Mouse (Mus musculus): ENCODE data around the gene Pip4k2a.

GRCm38 (mm10) chr2:18884277-18884676 lies 113.6 kb downstream of the Pip4k2a start:
- TF ChIP-seq CTCF (IDR thresholded peaks at IDR 0.05; ENCODE audit: insufficient read depth, low read length) (no peak), POLR2A (IDR thresholded peaks at IDR 0.05; ENCODE audit: borderline replicate concordance, extremely low read depth, low read depth, low read length) (no peak)

Data from lung, adult 2 months (tissue).